Mouse (Mus musculus) C3H10T1/2 (cell line): ENCODE data around the gene Tlr7. TPM values are rescaled to one million over a fixed set of nuclear protein-coding genes. Genes with fewer than 3 reads are reported as not detected.

Experiments
- polyA plus RNA-seq, 2 experiments: library from polyadenylated mRNA; unstranded; fragments of >200 nt; fragmentation: generic; extraction: Trizol; gene quantifications; one replicate each; pipeline ENCODE4 v1.2.1; 2012; ENCODE audit warnings: missing spikeins in 2 of 2

Tlr7 gene
- under 1 TPM; under 0.01 to 0.01 TPM for polyA plus RNA-seq

GRCm38 (mm10) chrX:167330399-167330798 is at the start of gene Tlr7:
Gene Tlr7, minus strand, starts transcription at chrX:167330558.

GRCm38 (mm10) chrX:167264086-167264485 is 66.3 kb downstream of the Tlr7 start, which contains the start of gene Tlr8:
Gene Tlr8, minus strand, starts transcription at chrX:167264329.

Other genes with a start within 250 kb of the Tlr7 start
- gene Tmsb4x, start 121.2 kb downstream of the Tlr7 start, polyA plus RNA-seq = 1,000 to 10,000 TPM in 1 of 2 experiments, 100 to 1,000 TPM in 1; 309 to 1,197 TPM
- not detected for gene Tlr8, start 66.2 kb downstream of the Tlr7 start, polyA plus RNA-seq
- 1 to 10 TPM; 2.0 to 7.2 TPM for gene Prps2, start 52.2 kb upstream of the Tlr7 start, polyA plus RNA-seq